Mouse (Mus musculus): Measurements from ENCODE around the gene Rnf19b. TPM values are rescaled to one million over a fixed set of nuclear protein-coding genes. Genes with fewer than 3 reads are reported as not detected.

The Rnf19b gene
- polyA plus RNA-seq, 1 experiment from 2014 or later, result 8.5 TPM

- Histone ChIP-seq H3K27me3 (ENCODE audit: insufficient read depth, low read length) (peaks cover 9% of the 10 kb centered on the region; the same call in 1 of the 2 replicates), H3K27ac (ENCODE audit: low read depth) (no peak overlapping the region), H3K4me2 (no peak overlapping the region), H3K36me3 (ENCODE audit: insufficient read depth) (no peaks in the 10 kb centered on the region), H3K9ac (no peak overlapping the region), H3K9me3 (ENCODE audit: low read depth, low read length) (no peaks in the 10 kb centered on the region), H3K4me1 (ENCODE audit: insufficient read depth) (peaks cover 4% of the 10 kb centered on the region; the same call in 1 of the 2 replicates), H3K4me3 (ENCODE audit: low read depth, low read length) (no peak overlapping the region)
- 84% methylated on average over 6 of the region's 6 CpGs for WGBS
- TF ChIP-seq CTCF (IDR thresholded peaks at IDR 0.05; ENCODE audit: low read depth), result no peak
- no peak for ATAC-seq (ENCODE audit: insufficient read depth)
- DNase-seq, result no peak
Measured at GRCm38 (mm10) chr4:129110804-129111203, 52.7 kb downstream of the Rnf19b start.

- peak; percentile 56 for TF ChIP-seq CTCF (IDR thresholded peaks at IDR 0.05; ENCODE audit: low read depth)
- 44% methylated on average over 11 of the region's 11 CpGs for WGBS
- Histone ChIP-seq H3K36me3 (ENCODE audit: insufficient read depth) (no peaks in the 10 kb centered on the region), H3K9ac (no peak overlapping the region), H3K27ac (ENCODE audit: low read depth) (no peak overlapping the region; the same call in 1 of the 2 replicates), H3K4me2 (no peak overlapping the region), H3K27me3 (ENCODE audit: insufficient read depth, low read length) (peaks cover 3% of the 10 kb centered on the region; the same call in 1 of the 2 replicates), H3K4me3 (ENCODE audit: low read depth, low read length) (no peak overlapping the region), H3K4me1 (ENCODE audit: insufficient read depth) (peaks cover 4% of the 10 kb centered on the region; the same call in 1 of the 2 replicates), H3K9me3 (ENCODE audit: low read depth, low read length) (no peaks in the 10 kb centered on the region)
- DNase-seq (peak; percentile 55), ATAC-seq (ENCODE audit: insufficient read depth) (0 out of 2 replicates have a peak, but pooled peaks have one; percentile 10)
Measured at GRCm38 (mm10) chr4:129111350-129111749, 53.3 kb downstream of the Rnf19b start.

- Histone ChIP-seq H3K9ac (no peak overlapping the region), H3K27me3 (ENCODE audit: insufficient read depth, low read length) (no peaks in the 10 kb centered on the region), H3K4me3 (ENCODE audit: low read depth, low read length) (no peak overlapping the region), H3K4me2 (peak overlapping the region; percentile 50), H3K9me3 (ENCODE audit: low read depth, low read length) (no peaks in the 10 kb centered on the region), H3K27ac (ENCODE audit: low read depth) (no peak overlapping the region; the same call in 1 of the 2 replicates), H3K36me3 (ENCODE audit: insufficient read depth) (no peaks in the 10 kb centered on the region), H3K4me1 (ENCODE audit: insufficient read depth) (peaks cover 4% of the 10 kb centered on the region; the same call in 1 of the 2 replicates)
- peak; percentile 57; the same call in 1 of the 2 replicates for ATAC-seq (ENCODE audit: insufficient read depth)
- 19% methylated on average over 13 of the region's 13 CpGs for WGBS
- peak; percentile 68 for DNase-seq
- no peak for TF ChIP-seq CTCF (IDR thresholded peaks at IDR 0.05; ENCODE audit: low read depth)
Measured at GRCm38 (mm10) chr4:129112231-129112630, 54.2 kb downstream of the Rnf19b start.

GRCm38 (mm10) chr4:129113083-129113988 lies 55.3 kb downstream of the Rnf19b start:
- peak; percentile 86 for DNase-seq

GRCm38 (mm10) chr4:129116703-129117102 lies 58.6 kb downstream of the Rnf19b start:
- WGBS, result 93% methylated on average over 8 of the region's 8 CpGs
- Histone ChIP-seq H3K4me2 (no peak overlapping the region), H3K27me3 (ENCODE audit: insufficient read depth, low read length) (peaks cover 26% of the 10 kb centered on the region), H3K4me1 (ENCODE audit: insufficient read depth) (peaks cover 4% of the 10 kb centered on the region; the same call in 1 of the 2 replicates), H3K4me3 (ENCODE audit: low read depth, low read length) (no peak overlapping the region), H3K9me3 (ENCODE audit: low read depth, low read length) (no peaks in the 10 kb centered on the region), H3K9ac (no peak overlapping the region), H3K36me3 (ENCODE audit: insufficient read depth) (no peaks in the 10 kb centered on the region), H3K27ac (ENCODE audit: low read depth) (no peak overlapping the region)
- TF ChIP-seq CTCF (IDR thresholded peaks at IDR 0.05; ENCODE audit: low read depth), result no peak
- no peak for DNase-seq
- ATAC-seq (ENCODE audit: insufficient read depth), result no peak

More at GRCm38 (mm10) chr4:129113083-129113988, 55.3 kb downstream of the Rnf19b start:
- TF ChIP-seq CTCF (IDR thresholded peaks at IDR 0.05; ENCODE audit: low read depth), result peak; percentile 100
- Histone ChIP-seq H3K4me2 (no peak overlapping the region), H3K4me3 (ENCODE audit: low read depth, low read length) (no peak overlapping the region), H3K27me3 (ENCODE audit: insufficient read depth, low read length) (no peaks in the 10 kb centered on the region), H3K36me3 (ENCODE audit: insufficient read depth) (no peaks in the 10 kb centered on the region), H3K4me1 (ENCODE audit: insufficient read depth) (peaks cover 4% of the 10 kb centered on the region; the same call in 1 of the 2 replicates), H3K27ac (ENCODE audit: low read depth) (no peak overlapping the region), H3K9me3 (ENCODE audit: low read depth, low read length) (no peaks in the 10 kb centered on the region), H3K9ac (no peak overlapping the region)
- peak; percentile 71 for ATAC-seq (ENCODE audit: insufficient read depth)
- WGBS, result 32% methylated on average over 28 of the region's 28 CpGs

- Histone ChIP-seq H3K27ac (ENCODE audit: low read depth) (no peak overlapping the region), H3K9ac (no peak overlapping the region), H3K27me3 (ENCODE audit: insufficient read depth, low read length) (peaks cover 34% of the 10 kb centered on the region), H3K4me1 (ENCODE audit: insufficient read depth) (peaks cover under 1% of the 10 kb centered on the region; the same call in 1 of the 2 replicates), H3K36me3 (ENCODE audit: insufficient read depth) (no peaks in the 10 kb centered on the region), H3K4me2 (no peak overlapping the region), H3K9me3 (ENCODE audit: low read depth, low read length) (no peaks in the 10 kb centered on the region), H3K4me3 (ENCODE audit: low read depth, low read length) (no peak overlapping the region)
- WGBS, result 84% methylated on average over 14 of the region's 14 CpGs
- ATAC-seq (ENCODE audit: insufficient read depth) (no peak), DNase-seq (no peak)
- no peak for TF ChIP-seq CTCF (IDR thresholded peaks at IDR 0.05; ENCODE audit: low read depth)
Measured at GRCm38 (mm10) chr4:129117720-129118510, 59.8 kb downstream of the Rnf19b start.
